Mouse (Mus musculus): ENCODE data around the gene 5830473C10Rik. TPM values are rescaled to one million over a fixed set of nuclear protein-coding genes. Genes with fewer than 3 reads are reported as not detected.
"Not testable (repeated sequence)": the region's sequence is repeated elsewhere in the genome, so short reads cannot be mapped to it uniquely, and the experiment has no call there.

5830473C10Rik gene
- polyA plus RNA-seq, 1 experiment from 2014 or later: not detected

DNA sequence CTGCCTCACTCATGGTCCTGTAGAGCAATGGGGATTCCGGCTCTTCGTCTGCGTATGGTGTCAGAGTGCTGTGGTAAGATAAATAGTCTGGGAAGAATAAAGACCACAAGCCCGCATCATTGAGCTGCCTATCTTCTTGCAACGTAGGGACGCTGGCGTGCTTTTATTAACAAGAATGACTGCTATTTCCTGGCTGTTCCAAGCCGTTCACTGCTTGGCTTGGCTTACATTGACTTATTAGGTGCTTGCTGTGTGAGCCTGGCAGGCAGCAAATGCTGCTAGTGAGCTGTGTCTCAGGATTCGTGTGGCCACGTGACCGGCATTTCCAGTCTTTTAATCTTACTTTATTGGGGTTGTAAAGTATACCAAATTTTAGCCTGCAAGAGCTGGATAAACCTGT lies 48.0 kb downstream of the 5830473C10Rik start:
- WGBS: 87% methylated on average over 11 of the region's 11 CpGs
- DNase-seq (ENCODE audit: low spot score): no peak
- H3K27me3 ChIP-seq (ENCODE audit: control insufficient read depth, insufficient read depth, low read length): no peaks in the 10 kb centered on the region
- no peak for ATAC-seq (replicated peaks; ENCODE audit: low FRiP score)
- no peaks in the 10 kb centered on the region for H3K36me3 ChIP-seq (ENCODE audit: control insufficient read depth, insufficient read depth, low read length)
- H3K9ac ChIP-seq (ENCODE audit: low read length): no peak overlapping the region
- H3K4me1 ChIP-seq (replicated peaks; ENCODE audit: control insufficient read depth, insufficient read depth, low read length): no peaks in the 10 kb centered on the region
- no peak overlapping the region for H3K4me3 ChIP-seq (ENCODE audit: low read depth, low read length)
- H3K27ac ChIP-seq (ENCODE audit: low read depth, low read length): no peak overlapping the region
- no peak overlapping the region for H3K4me2 ChIP-seq (ENCODE audit: low read depth, low read length, severe bottlenecking)
- no peaks in the 10 kb centered on the region for H3K9me3 ChIP-seq (ENCODE audit: control insufficient read depth, low read length)

DNA sequence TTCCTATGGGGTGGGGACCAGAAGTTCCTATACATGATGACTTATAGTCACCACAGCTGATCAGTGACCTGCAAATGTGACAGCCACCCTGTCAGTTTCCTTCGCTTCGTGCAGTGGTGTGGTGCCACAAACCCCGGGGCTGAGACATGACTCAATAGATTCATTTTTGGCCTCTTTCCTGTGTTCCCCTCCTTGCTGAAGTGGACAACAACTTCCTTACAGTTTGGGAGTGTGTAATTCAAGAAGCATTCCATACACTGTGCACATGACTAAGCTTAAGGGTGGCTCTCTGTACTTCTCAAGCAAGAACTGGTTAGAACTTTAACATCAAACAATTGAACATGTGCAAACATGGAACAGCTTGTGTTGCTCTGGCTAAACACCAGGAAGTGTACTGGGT lies 50.5 kb downstream of the 5830473C10Rik start:
- ATAC-seq (replicated peaks; ENCODE audit: low FRiP score) (no peak), DNase-seq (ENCODE audit: low spot score) (no peak)
- H3K27ac ChIP-seq (ENCODE audit: low read depth, low read length): no peak overlapping the region
- no peaks in the 10 kb centered on the region for H3K9me3 ChIP-seq (ENCODE audit: control insufficient read depth, low read length)
- H3K4me1 ChIP-seq (replicated peaks; ENCODE audit: control insufficient read depth, insufficient read depth, low read length): no peaks in the 10 kb centered on the region
- H3K4me2 ChIP-seq (ENCODE audit: low read depth, low read length, severe bottlenecking): no peak overlapping the region
- no peak overlapping the region for H3K9ac ChIP-seq (ENCODE audit: low read length)
- H3K36me3 ChIP-seq (ENCODE audit: control insufficient read depth, insufficient read depth, low read length): no peaks in the 10 kb centered on the region
- 96% methylated on average over 3 of the region's 3 CpGs for WGBS
- H3K4me3 ChIP-seq (ENCODE audit: low read depth, low read length): no peak overlapping the region
- no peaks in the 10 kb centered on the region for H3K27me3 ChIP-seq (ENCODE audit: control insufficient read depth, insufficient read depth, low read length)

DNA sequence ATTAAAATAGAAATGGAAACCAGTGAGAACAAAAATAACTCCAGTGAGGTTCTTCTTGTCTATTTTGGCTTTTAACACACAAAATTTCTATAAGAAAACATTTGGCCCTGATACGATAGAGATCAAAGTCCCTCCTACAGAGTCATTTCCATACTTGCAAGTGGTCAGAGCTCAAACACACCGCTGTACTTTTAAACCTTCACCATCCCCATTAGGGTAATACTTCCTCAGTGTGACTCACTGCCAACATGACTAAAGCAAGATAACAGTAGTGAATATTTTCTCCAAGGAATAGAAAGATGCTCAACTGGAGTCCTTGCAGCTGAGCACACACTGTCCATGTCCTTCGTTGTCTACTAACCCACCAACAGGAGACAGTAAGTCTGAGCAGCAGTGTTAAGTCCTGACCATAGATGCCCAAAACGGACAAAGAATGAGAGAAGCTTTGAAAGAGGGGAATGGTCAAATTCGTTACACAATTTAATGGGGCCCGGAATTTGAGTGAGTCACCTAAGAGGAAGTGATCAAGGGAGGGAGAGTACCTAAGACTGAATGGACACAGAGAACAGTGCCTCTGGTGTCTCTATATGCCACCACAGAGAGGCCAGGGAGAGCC lies 51.2 kb downstream of the 5830473C10Rik start:
- DNase-seq (ENCODE audit: low spot score) (no peak), ATAC-seq (replicated peaks; ENCODE audit: low FRiP score) (no peak)
- no peaks in the 10 kb centered on the region for H3K9me3 ChIP-seq (ENCODE audit: control insufficient read depth, low read length)
- H3K4me1 ChIP-seq (replicated peaks; ENCODE audit: control insufficient read depth, insufficient read depth, low read length): no peaks in the 10 kb centered on the region
- WGBS: 81% methylated on average over 6 of the region's 6 CpGs
- H3K27me3 ChIP-seq (ENCODE audit: control insufficient read depth, insufficient read depth, low read length): no peaks in the 10 kb centered on the region
- H3K36me3 ChIP-seq (ENCODE audit: control insufficient read depth, insufficient read depth, low read length): no peaks in the 10 kb centered on the region
- H3K9ac ChIP-seq (ENCODE audit: low read length): no peak overlapping the region
- H3K4me2 ChIP-seq (ENCODE audit: low read depth, low read length, severe bottlenecking): no peak overlapping the region
- no peak overlapping the region for H3K27ac ChIP-seq (ENCODE audit: low read depth, low read length)
- no peak overlapping the region for H3K4me3 ChIP-seq (ENCODE audit: low read depth, low read length)

DNA sequence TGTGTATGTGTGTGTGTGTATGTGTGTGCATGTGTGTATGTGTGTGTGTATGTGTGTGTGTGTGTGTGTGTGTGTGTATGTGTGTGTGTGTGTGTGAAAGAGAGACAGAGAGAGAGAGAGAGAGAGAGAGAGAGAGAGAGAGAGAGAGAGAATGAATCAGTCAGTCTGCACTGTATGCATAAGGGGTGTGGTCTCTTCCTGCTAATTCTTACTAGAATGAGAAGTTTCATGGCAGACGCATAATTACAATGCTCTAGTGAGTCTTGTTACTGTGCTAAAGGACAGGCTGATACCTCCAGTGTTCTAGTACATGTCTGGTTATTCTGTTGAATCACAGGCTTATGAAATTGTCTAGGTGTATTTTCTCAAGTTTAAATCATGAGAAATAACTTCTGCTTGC lies 51.8 kb downstream of the 5830473C10Rik start:
- not testable (repeated sequence) for H3K36me3 ChIP-seq (ENCODE audit: control insufficient read depth, insufficient read depth, low read length); H3K9ac ChIP-seq (ENCODE audit: low read length); H3K9me3 ChIP-seq (ENCODE audit: control insufficient read depth, low read length); H3K4me2 ChIP-seq (ENCODE audit: low read depth, low read length, severe bottlenecking); H3K27ac ChIP-seq (ENCODE audit: low read depth, low read length); H3K4me1 ChIP-seq (replicated peaks; ENCODE audit: control insufficient read depth, insufficient read depth, low read length); H3K27me3 ChIP-seq (ENCODE audit: control insufficient read depth, insufficient read depth, low read length); DNase-seq (ENCODE audit: low spot score); H3K4me3 ChIP-seq (ENCODE audit: low read depth, low read length); ATAC-seq (replicated peaks; ENCODE audit: low FRiP score)
- 75% methylated on average over 1 of the region's 1 CpGs for WGBS

DNA sequence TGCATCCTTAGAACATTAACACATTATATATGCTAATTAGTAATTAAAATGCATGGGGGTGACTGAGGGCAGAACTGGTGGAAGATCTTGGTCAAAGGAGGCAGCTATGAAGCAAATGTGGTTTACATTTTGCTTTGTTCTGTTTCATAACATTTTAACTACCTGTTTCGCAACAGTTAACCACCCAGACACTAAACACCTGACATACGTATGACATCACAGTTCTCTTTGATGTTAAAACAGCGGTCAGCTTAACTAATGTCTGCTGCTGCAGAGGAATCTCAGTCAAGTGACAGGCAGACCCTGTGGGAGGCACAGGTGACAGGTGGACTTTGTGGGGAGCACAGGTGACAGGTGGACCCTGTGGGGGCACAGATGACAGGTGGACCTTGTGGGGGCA lies 57.0 kb downstream of the 5830473C10Rik start:
- no peaks in the 10 kb centered on the region for H3K4me1 ChIP-seq (replicated peaks; ENCODE audit: control insufficient read depth, insufficient read depth, low read length)
- 93% methylated on average over 3 of the region's 3 CpGs for WGBS
- no peaks in the 10 kb centered on the region for H3K9me3 ChIP-seq (ENCODE audit: control insufficient read depth, low read length)
- H3K36me3 ChIP-seq (ENCODE audit: control insufficient read depth, insufficient read depth, low read length): no peaks in the 10 kb centered on the region
- no peak overlapping the region for H3K4me2 ChIP-seq (ENCODE audit: low read depth, low read length, severe bottlenecking)
- H3K9ac ChIP-seq (ENCODE audit: low read length): no peak overlapping the region
- no peak overlapping the region for H3K4me3 ChIP-seq (ENCODE audit: low read depth, low read length)
- DNase-seq (ENCODE audit: low spot score): no peak
- no peak for ATAC-seq (replicated peaks; ENCODE audit: low FRiP score)
- no peaks in the 10 kb centered on the region for H3K27me3 ChIP-seq (ENCODE audit: control insufficient read depth, insufficient read depth, low read length)
- no peak overlapping the region for H3K27ac ChIP-seq (ENCODE audit: low read depth, low read length)

DNA sequence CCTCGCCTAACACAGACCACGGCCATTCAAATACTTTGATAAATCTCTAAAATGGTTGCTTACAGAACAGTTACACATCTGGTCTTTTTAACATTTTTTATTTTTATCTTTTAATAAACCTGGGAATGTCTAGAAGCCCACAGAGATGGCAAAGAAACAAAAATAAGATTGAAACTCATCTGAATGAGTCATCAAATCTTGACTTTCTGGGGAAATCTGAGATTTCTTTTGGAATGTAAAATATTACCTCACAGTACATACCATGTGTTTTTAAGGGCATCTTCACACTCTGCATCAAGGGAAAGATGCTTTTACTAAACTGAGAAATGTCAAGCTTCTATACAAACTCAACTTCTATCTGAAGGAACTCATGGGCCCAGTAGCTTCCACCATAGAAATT lies 60.4 kb downstream of the 5830473C10Rik start:
- Histone ChIP-seq H3K9me3 (ENCODE audit: control insufficient read depth, low read length) (no peaks in the 10 kb centered on the region), H3K27me3 (ENCODE audit: control insufficient read depth, insufficient read depth, low read length) (no peaks in the 10 kb centered on the region), H3K4me2 (ENCODE audit: low read depth, low read length, severe bottlenecking) (no peak overlapping the region), H3K27ac (ENCODE audit: low read depth, low read length) (no peak overlapping the region), H3K4me3 (ENCODE audit: low read depth, low read length) (no peak overlapping the region), H3K4me1 (replicated peaks; ENCODE audit: control insufficient read depth, insufficient read depth, low read length) (no peaks in the 10 kb centered on the region), H3K36me3 (ENCODE audit: control insufficient read depth, insufficient read depth, low read length) (no peaks in the 10 kb centered on the region), H3K9ac (ENCODE audit: low read length) (no peak overlapping the region)
- DNase-seq (ENCODE audit: low spot score): no peak
- WGBS: 90% methylated on average over 2 of the region's 2 CpGs
- ATAC-seq (replicated peaks; ENCODE audit: low FRiP score): no peak

DNA sequence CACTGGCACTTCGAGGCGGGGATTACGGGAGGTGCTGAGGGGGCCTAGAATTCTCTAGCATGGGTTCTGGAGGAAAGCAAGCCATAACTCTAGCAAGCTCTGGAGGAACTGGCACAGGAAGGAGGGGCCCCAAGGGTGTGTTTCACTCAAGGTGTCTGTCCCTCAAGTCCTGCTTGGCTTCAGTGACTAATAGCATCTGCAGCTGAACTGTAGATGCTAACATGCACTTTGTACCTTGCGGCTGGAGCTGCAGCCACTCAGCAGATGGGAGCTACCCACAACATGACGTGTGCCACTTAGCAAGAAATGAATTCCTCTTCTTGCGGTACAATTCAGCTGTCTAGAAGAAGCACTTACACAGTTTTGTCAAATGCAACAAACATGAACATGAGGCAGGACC lies 60.8 kb downstream of the 5830473C10Rik start:
- H3K4me2 ChIP-seq (ENCODE audit: low read depth, low read length, severe bottlenecking): no peak overlapping the region
- DNase-seq (ENCODE audit: low spot score) (no peak), ATAC-seq (replicated peaks; ENCODE audit: low FRiP score) (no peak)
- WGBS: 93% methylated on average over 6 of the region's 6 CpGs
- no peaks in the 10 kb centered on the region for H3K4me1 ChIP-seq (replicated peaks; ENCODE audit: control insufficient read depth, insufficient read depth, low read length)
- no peak overlapping the region for H3K27ac ChIP-seq (ENCODE audit: low read depth, low read length)
- H3K9me3 ChIP-seq (ENCODE audit: control insufficient read depth, low read length): no peaks in the 10 kb centered on the region
- no peak overlapping the region for H3K4me3 ChIP-seq (ENCODE audit: low read depth, low read length)
- H3K36me3 ChIP-seq (ENCODE audit: control insufficient read depth, insufficient read depth, low read length): no peaks in the 10 kb centered on the region
- H3K27me3 ChIP-seq (ENCODE audit: control insufficient read depth, insufficient read depth, low read length): no peaks in the 10 kb centered on the region
- no peak overlapping the region for H3K9ac ChIP-seq (ENCODE audit: low read length)

DNA sequence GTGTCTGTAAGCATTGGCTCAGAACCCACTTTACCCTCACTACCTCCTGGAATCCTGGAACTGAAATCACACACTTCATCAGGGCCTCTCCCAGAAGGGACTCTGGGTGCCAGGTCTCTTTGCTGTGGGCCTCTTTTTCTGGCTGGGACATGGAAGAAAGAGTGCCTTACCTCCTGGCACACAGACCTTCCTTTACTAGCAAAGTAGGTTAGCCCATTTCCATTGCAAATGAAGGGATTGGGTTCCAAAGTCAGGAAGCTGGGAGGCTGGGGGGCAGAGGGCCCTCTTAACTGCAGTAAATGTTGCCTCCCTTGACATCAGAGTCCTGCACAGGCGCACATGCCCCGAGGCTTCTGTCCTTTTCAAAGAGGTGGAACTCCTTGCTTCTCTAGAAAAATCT lies 62.3 kb downstream of the 5830473C10Rik start:
- no peak overlapping the region for H3K9ac ChIP-seq (ENCODE audit: low read length)
- no peak for DNase-seq (ENCODE audit: low spot score)
- no peak for ATAC-seq (replicated peaks; ENCODE audit: low FRiP score)
- H3K27ac ChIP-seq (ENCODE audit: low read depth, low read length): no peak overlapping the region
- no peaks in the 10 kb centered on the region for H3K9me3 ChIP-seq (ENCODE audit: control insufficient read depth, low read length)
- no peaks in the 10 kb centered on the region for H3K4me1 ChIP-seq (replicated peaks; ENCODE audit: control insufficient read depth, insufficient read depth, low read length)
- WGBS: 70% methylated on average over 2 of the region's 2 CpGs
- H3K27me3 ChIP-seq (ENCODE audit: control insufficient read depth, insufficient read depth, low read length): no peaks in the 10 kb centered on the region
- H3K36me3 ChIP-seq (ENCODE audit: control insufficient read depth, insufficient read depth, low read length): no peaks in the 10 kb centered on the region
- H3K4me2 ChIP-seq (ENCODE audit: low read depth, low read length, severe bottlenecking): no peak overlapping the region
- H3K4me3 ChIP-seq (ENCODE audit: low read depth, low read length): no peak overlapping the region

DNA sequence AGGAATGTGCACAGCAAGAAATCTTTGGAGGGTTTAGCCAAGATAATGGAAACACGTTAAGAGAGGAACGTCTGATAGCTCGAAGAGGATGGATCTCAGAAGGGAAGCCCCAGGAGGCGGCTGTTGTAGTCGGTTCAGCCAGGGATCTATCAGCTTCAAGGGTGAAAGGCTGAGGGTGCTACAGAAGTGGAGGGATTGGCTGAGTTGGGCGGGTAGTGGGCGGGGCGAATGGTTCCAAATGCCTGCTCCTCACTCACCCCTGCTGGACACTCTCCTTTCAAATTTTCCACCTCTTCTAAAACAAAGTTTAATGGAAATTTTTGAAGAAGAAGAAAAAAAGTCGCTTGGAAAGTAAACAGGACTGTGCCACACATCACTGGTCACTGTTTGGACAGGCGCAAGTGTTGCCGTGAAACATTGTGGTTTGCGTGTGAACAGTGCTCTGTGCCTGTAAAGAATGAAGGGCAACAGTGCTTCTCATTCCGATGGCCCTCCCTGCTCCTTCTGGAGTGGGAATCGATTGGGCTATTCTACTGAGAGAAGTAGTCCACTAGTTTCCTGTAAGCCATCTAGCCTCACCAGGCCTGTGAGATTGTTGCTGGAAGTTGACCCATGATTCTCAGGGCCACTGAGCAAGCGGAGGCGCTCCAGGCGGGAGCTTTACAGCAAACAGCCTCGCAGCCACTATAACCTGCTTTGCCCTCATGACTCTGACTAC lies 64.0 kb downstream of the 5830473C10Rik start:
- DNase-seq (ENCODE audit: low spot score) (no peak), ATAC-seq (replicated peaks; ENCODE audit: low FRiP score) (no peak)
- Histone ChIP-seq H3K36me3 (ENCODE audit: control insufficient read depth, insufficient read depth, low read length) (no peaks in the 10 kb centered on the region), H3K4me2 (ENCODE audit: low read depth, low read length, severe bottlenecking) (no peak overlapping the region), H3K9ac (ENCODE audit: low read length) (no peak overlapping the region), H3K9me3 (ENCODE audit: control insufficient read depth, low read length) (no peaks in the 10 kb centered on the region), H3K4me1 (replicated peaks; ENCODE audit: control insufficient read depth, insufficient read depth, low read length) (no peaks in the 10 kb centered on the region), H3K27ac (ENCODE audit: low read depth, low read length) (no peak overlapping the region), H3K4me3 (ENCODE audit: low read depth, low read length) (no peak overlapping the region), H3K27me3 (ENCODE audit: control insufficient read depth, insufficient read depth, low read length) (no peaks in the 10 kb centered on the region)
- 77% methylated on average over 18 of the region's 18 CpGs for WGBS
